Mouse (Mus musculus): ENCODE data around the gene Ptger3. TPM values are rescaled to one million over a fixed set of nuclear protein-coding genes. Genes with fewer than 3 reads are reported as not detected.
A peak's percentile ranks its signal among the peaks of the same experiment; 100 is the strongest.

The Ptger3 gene
- polyA plus RNA-seq, 1 experiment from 2014 or later = 10.3 TPM

DNA sequence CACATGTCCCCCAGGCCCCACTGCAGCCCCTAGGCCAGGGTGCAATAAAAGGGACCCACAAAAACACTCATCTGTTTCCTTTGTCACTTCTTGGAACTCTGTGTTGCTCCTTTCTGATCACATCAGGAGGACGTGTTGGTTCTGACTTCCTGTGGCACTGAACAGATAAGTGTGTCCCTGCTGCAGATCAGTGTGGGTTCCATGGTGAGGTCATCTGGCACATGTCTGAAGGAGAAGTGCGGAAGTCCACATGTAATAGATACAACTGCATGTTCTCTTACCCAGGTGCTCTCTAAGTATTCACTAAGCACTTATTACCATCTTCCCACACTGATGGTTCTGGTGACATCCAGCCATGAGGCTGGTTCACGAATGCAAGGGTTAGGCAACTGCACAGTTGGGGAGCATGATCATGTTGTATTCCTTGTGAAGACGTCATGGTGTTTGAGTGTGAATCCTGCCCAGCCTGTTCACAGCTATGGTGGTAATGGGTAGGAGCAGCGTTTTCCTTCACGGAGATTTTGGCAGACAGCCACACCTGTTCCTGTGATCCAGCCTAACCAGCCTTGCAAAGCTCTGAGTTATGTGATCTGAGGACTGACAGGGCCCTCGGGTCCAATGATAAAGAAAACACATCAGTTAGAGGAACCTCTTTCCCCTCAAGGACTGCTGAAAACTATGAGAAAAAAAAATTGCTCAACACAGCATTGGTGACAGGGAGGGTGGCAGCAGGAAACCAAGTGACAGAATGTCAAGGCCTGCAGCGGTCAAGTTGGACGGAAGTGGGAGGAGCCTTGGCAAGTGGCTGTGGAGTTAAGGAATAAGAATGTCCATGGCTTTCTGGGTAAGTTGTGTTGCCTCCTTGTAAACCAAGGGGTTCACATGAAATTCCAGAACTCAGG lies 9.0 kb downstream of the Ptger3 start:
- WGBS = 51% methylated on average over 9 of the region's 9 CpGs
- no peak overlapping the region for H3K4me3 ChIP-seq (ENCODE audit: low read depth, low read length)
- DNase-seq (ENCODE audit: low spot score) = peak; percentile 48
- H3K9ac ChIP-seq (replicated peaks; ENCODE audit: low read depth) = no peak overlapping the region
- no peaks in the 10 kb centered on the region for H3K4me1 ChIP-seq (ENCODE audit: insufficient read depth, low read depth, low read length)
- TF ChIP-seq CTCF (IDR thresholded peaks at IDR 0.05) (no peak), EP300 (IDR thresholded peaks at IDR 0.05) (no peak)
- H3K27me3 ChIP-seq (replicated peaks; ENCODE audit: insufficient read depth, low read length) = no peaks in the 10 kb centered on the region
- peak; percentile 64 for ATAC-seq
- no peaks in the 10 kb centered on the region for H3K36me3 ChIP-seq (ENCODE audit: insufficient read depth, low read length)
- no peaks in the 10 kb centered on the region for H3K9me3 ChIP-seq (ENCODE audit: low read length)
- no peak overlapping the region for H3K27ac ChIP-seq (ENCODE audit: low read length)
- no peak overlapping the region for H3K4me2 ChIP-seq (replicated peaks; ENCODE audit: low read depth, low read length)

- Histone ChIP-seq H3K9me3 (ENCODE audit: low read length) (no peaks in the 10 kb centered on the region), H3K4me3 (ENCODE audit: low read depth, low read length) (no peak overlapping the region), H3K27me3 (replicated peaks; ENCODE audit: insufficient read depth, low read length) (no peaks in the 10 kb centered on the region), H3K4me2 (replicated peaks; ENCODE audit: low read depth, low read length) (no peak overlapping the region), H3K27ac (ENCODE audit: low read length) (no peak overlapping the region), H3K4me1 (ENCODE audit: insufficient read depth, low read depth, low read length) (no peaks in the 10 kb centered on the region), H3K9ac (replicated peaks; ENCODE audit: low read depth) (no peak overlapping the region), H3K36me3 (ENCODE audit: insufficient read depth, low read length) (no peaks in the 10 kb centered on the region)
- DNase-seq (ENCODE audit: low spot score) = no peak
- ATAC-seq = no peak
- TF ChIP-seq CTCF (IDR thresholded peaks at IDR 0.05) = no peak
- TF ChIP-seq EP300 (IDR thresholded peaks at IDR 0.05) = no peak
- 88% methylated on average over 1 of the region's 1 CpGs for WGBS
These were observed 9.6 kb downstream of the Ptger3 start for GRCm38 (mm10) chr3:157576343-157576722.

GRCm38 (mm10) chr3:157576862-157577261 lies 10.2 kb downstream of the Ptger3 start:
- no peak for DNase-seq (ENCODE audit: low spot score)
- no peak overlapping the region for H3K27ac ChIP-seq (ENCODE audit: low read length)
- no peak overlapping the region for H3K9ac ChIP-seq (replicated peaks; ENCODE audit: low read depth)
- H3K4me1 ChIP-seq (ENCODE audit: insufficient read depth, low read depth, low read length) = no peaks in the 10 kb centered on the region
- no peak overlapping the region for H3K4me2 ChIP-seq (replicated peaks; ENCODE audit: low read depth, low read length)
- H3K36me3 ChIP-seq (ENCODE audit: insufficient read depth, low read length) = no peaks in the 10 kb centered on the region
- TF ChIP-seq EP300 (IDR thresholded peaks at IDR 0.05) (no peak), CTCF (IDR thresholded peaks at IDR 0.05) (no peak)
- no peaks in the 10 kb centered on the region for H3K27me3 ChIP-seq (replicated peaks; ENCODE audit: insufficient read depth, low read length)
- no peak overlapping the region for H3K4me3 ChIP-seq (ENCODE audit: low read depth, low read length)
- H3K9me3 ChIP-seq (ENCODE audit: low read length) = no peaks in the 10 kb centered on the region
- WGBS = 60% methylated on average over 1 of the region's 1 CpGs
- ATAC-seq = no peak

GRCm38 (mm10) chr3:157578469-157579170 lies 11.9 kb downstream of the Ptger3 start:
- Histone ChIP-seq H3K4me1 (ENCODE audit: insufficient read depth, low read depth, low read length) (no peaks in the 10 kb centered on the region), H3K9me3 (ENCODE audit: low read length) (no peaks in the 10 kb centered on the region), H3K27ac (ENCODE audit: low read length) (no peak overlapping the region), H3K27me3 (replicated peaks; ENCODE audit: insufficient read depth, low read length) (no peaks in the 10 kb centered on the region), H3K9ac (replicated peaks; ENCODE audit: low read depth) (no peak overlapping the region), H3K4me3 (ENCODE audit: low read depth, low read length) (no peak overlapping the region), H3K36me3 (ENCODE audit: insufficient read depth, low read length) (no peaks in the 10 kb centered on the region), H3K4me2 (replicated peaks; ENCODE audit: low read depth, low read length) (no peak overlapping the region)
- ATAC-seq (no peak), DNase-seq (ENCODE audit: low spot score) (no peak)
- TF ChIP-seq CTCF (IDR thresholded peaks at IDR 0.05) (no peak), EP300 (IDR thresholded peaks at IDR 0.05) (no peak)
- WGBS = 83% methylated on average over 5 of the region's 5 CpGs

- no peaks in the 10 kb centered on the region for H3K36me3 ChIP-seq (ENCODE audit: insufficient read depth, low read length)
These were observed 12.7 kb downstream of the Ptger3 start for GRCm38 (mm10) chr3:157579376-157579775.

GRCm38 (mm10) chr3:157580299-157580698 lies 13.6 kb downstream of the Ptger3 start:
- no peaks in the 10 kb centered on the region for H3K36me3 ChIP-seq (ENCODE audit: insufficient read depth, low read length)
- no peak for ATAC-seq
- WGBS = 39% methylated on average over 4 of the region's 4 CpGs
- H3K4me3 ChIP-seq (ENCODE audit: low read depth, low read length) = no peak overlapping the region
- H3K4me2 ChIP-seq (replicated peaks; ENCODE audit: low read depth, low read length) = no peak overlapping the region
- H3K9ac ChIP-seq (replicated peaks; ENCODE audit: low read depth) = no peak overlapping the region
- DNase-seq (ENCODE audit: low spot score) = no peak
- no peaks in the 10 kb centered on the region for H3K4me1 ChIP-seq (ENCODE audit: insufficient read depth, low read depth, low read length)
- no peak overlapping the region for H3K27ac ChIP-seq (ENCODE audit: low read length)
- TF ChIP-seq EP300 (IDR thresholded peaks at IDR 0.05) = no peak
- TF ChIP-seq CTCF (IDR thresholded peaks at IDR 0.05) = no peak
- no peaks in the 10 kb centered on the region for H3K27me3 ChIP-seq (replicated peaks; ENCODE audit: insufficient read depth, low read length)
- no peaks in the 10 kb centered on the region for H3K9me3 ChIP-seq (ENCODE audit: low read length)

More at GRCm38 (mm10) chr3:157579376-157579775, 12.7 kb downstream of the Ptger3 start:
- TF ChIP-seq CTCF (IDR thresholded peaks at IDR 0.05) = no peak
- TF ChIP-seq EP300 (IDR thresholded peaks at IDR 0.05) = no peak
- peak; percentile 49; the same call in 1 of the 2 replicates for ATAC-seq
- Histone ChIP-seq H3K4me3 (ENCODE audit: low read depth, low read length) (no peak overlapping the region), H3K27me3 (replicated peaks; ENCODE audit: insufficient read depth, low read length) (no peaks in the 10 kb centered on the region), H3K4me1 (ENCODE audit: insufficient read depth, low read depth, low read length) (no peaks in the 10 kb centered on the region), H3K9ac (replicated peaks; ENCODE audit: low read depth) (no peak overlapping the region), H3K4me2 (replicated peaks; ENCODE audit: low read depth, low read length) (no peak overlapping the region), H3K9me3 (ENCODE audit: low read length) (no peaks in the 10 kb centered on the region), H3K27ac (ENCODE audit: low read length) (no peak overlapping the region)
- peak; percentile 58 for DNase-seq (ENCODE audit: low spot score)
- WGBS = 31% methylated on average over 2 of the region's 2 CpGs
